In genomic region chr13:52275675-52276074, GRCm38 (mm10) we compare ENCODE assay signal across 8 mouse cellular contexts.
DNase-seq lines count a peak whose midpoint lies in the region; ATAC-seq and TF ChIP-seq lines count a peak whose summit lies in the region.

No protein-coding gene starts in this region.

- no peak for TF ChIP-seq EP300 in heart, postnatal 0 days (IDR thresholded peaks at IDR 0.05; ENCODE audit: low read depth)

- peak overlapping the region; percentile 32; the same call in 1 of the 2 replicates for H3K4me2 ChIP-seq in heart, postnatal 0 days (ENCODE audit: low read depth, low read length)

- 11% methylated on average over 8 of the region's 8 CpGs for WGBS in heart, postnatal 0 days
- WGBS in small intestine, adult 2 months = 13% methylated on average over 8 of the region's 8 CpGs

- no peak overlapping the region for H3K4me3 ChIP-seq in heart, postnatal 0 days (ENCODE audit: low read depth, low read length)
- no peak overlapping the region for H3K4me3 ChIP-seq in small intestine, adult 2 months (ENCODE audit: low read depth, low read length)

- no peak for TF ChIP-seq POLR2A in small intestine, adult 2 months (IDR thresholded peaks at IDR 0.05; ENCODE audit: low read depth, low read length)

- H3K9ac ChIP-seq in heart, postnatal 0 days (replicated peaks; ENCODE audit: low read depth, low read length) = no peak overlapping the region

- DNase-seq in adrenal gland, adult (ENCODE audit: inconsistent age in 2 of 2, low spot score in 1 of 2) = peak; percentile 31 to 78
- no peak for DNase-seq in adrenal gland, adult 8-10 months
- peak; percentile 36 for DNase-seq in T-cell, adult 2 months (ENCODE audit: low spot score)
- peak; percentile 87 for DNase-seq in embryo, embryonic 10 days (ENCODE audit: low spot score)
- peak; percentile 58 for DNase-seq in heart, postnatal 0 days (ENCODE audit: low spot score)
- DNase-seq in left cerebral cortex, adult 18-20 months (ENCODE audit: low spot score in 2 of 2) = peak; percentile 56 to 63

- H3K4me1 ChIP-seq in heart, postnatal 0 days (ENCODE audit: control insufficient read depth, insufficient read depth) = no peaks in the 10 kb centered on the region
- no peaks in the 10 kb centered on the region for H3K4me1 ChIP-seq in small intestine, adult 2 months (ENCODE audit: control insufficient read depth, insufficient read depth, insufficient read length, low read length)

- no peaks in the 10 kb centered on the region for H3K9me3 ChIP-seq in heart, postnatal 0 days (replicated peaks; ENCODE audit: control insufficient read depth, low read length)

- no peak overlapping the region for H3K27ac ChIP-seq in heart, postnatal 0 days (ENCODE audit: low read depth)
- H3K27ac ChIP-seq in small intestine, adult 2 months (ENCODE audit: insufficient read depth, low read depth, low read length) = no peak overlapping the region

- no peaks in the 10 kb centered on the region for H3K36me3 ChIP-seq in heart, postnatal 0 days (replicated peaks; ENCODE audit: control insufficient read depth, insufficient read depth, low read length)
- no peaks in the 10 kb centered on the region for H3K36me3 ChIP-seq in small intestine, adult 2 months (ENCODE audit: control insufficient read depth, insufficient read depth, low read length)

- no peaks in the 10 kb centered on the region for H3K27me3 ChIP-seq in heart, postnatal 0 days (ENCODE audit: control insufficient read depth, insufficient read depth, low read length)
- 0 out of 2 replicates have a peak, but pooled peaks cover under 1% of the 10 kb centered on the region for H3K27me3 ChIP-seq in small intestine, adult 2 months (ENCODE audit: control insufficient read depth, insufficient read depth, low read length)

- peak; percentile 64 for ATAC-seq in heart, postnatal 0 days (ENCODE audit: insufficient read depth, low read depth)
- ATAC-seq in megakaryocyte progenitor cell, adult 5-6 weeks (replicated peaks; ENCODE audit: poor library complexity) = peak; percentile 89

- TF ChIP-seq CTCF in heart, postnatal 0 days (IDR thresholded peaks at IDR 0.05; ENCODE audit: low read depth) = peak; percentile 88
- TF ChIP-seq CTCF in small intestine, adult 2 months (IDR thresholded peaks at IDR 0.05; ENCODE audit: extremely low read depth, insufficient read length, insufficient replicate concordance, low read depth, low read length) = peak; percentile 47; the same call in 1 of the 2 replicates
